Mouse (Mus musculus) fat pad, adult 2 months (tissue): Measurements from ENCODE around the gene Cyp46a1.

Source experiments
- DNase-seq: peaks from one replicate; pipeline ENCODE4 v3.0.0-alpha.2; 2011; ENCODE audit warnings: low read depth, low spot score; ENCODE audit errors: extremely low read depth

Gene Cyp46a1

DNA sequence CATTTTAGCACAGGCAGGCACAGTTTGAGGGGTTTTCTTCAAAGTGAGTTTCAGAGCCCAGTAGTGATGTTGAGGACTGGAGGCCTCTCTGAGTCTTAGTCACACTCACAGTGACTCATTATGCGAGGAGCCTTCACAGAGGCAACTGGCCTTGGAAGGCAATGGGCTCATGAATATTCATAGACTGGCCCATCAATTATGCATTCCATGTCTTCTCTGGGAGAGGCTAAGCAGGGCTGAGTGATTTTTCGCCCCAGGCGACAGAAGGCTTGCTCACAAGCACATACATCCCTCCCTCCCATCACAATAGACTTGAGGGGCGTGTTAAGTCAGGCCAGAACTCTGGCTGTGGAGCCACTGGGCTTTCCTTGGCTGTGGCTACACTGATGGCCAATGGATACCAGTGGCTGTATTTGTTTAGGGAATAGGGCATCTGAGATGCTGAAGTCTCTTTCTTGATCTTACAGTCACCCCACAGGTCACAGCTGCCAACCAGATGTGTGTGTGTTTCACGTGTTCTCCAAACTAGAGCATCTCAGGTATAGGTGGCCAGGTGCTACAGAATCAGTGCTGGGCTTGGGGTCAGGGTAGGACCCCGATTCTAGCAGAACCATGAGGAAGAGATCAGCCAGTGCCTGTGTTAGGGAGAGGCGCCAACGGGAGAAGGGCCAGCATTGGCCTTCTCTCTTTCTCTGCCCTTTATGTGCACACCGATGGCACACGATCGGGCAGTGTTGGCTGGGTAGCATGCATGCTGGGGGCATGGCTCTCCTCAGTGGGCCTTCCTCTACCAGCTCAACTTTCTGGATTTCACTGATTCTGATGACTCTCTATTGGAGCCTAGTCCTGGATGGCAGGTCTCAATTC lies 62.1 kb downstream of the Cyp46a1 start:
- no peak for DNase-seq

DNA sequence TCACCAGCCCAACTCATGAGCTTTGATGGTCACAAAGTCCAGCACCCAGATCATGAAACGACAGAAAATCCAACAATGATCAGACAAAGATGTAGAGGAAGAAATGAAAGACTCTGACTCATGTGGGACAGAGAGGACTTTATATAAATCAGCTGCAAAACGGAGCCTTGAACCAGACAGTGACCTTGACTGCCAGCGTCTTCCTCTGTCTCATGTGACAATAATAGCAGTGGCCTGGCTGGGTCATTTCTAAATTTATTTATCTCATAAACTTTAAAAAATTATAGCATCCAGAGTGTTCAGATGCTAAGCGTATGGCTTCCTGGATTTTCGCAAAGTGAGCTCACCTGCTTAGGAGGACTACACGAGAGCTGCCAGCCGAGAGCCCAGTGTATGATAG lies 64.5 kb downstream of the Cyp46a1 start:
- DNase-seq: no peak

DNA sequence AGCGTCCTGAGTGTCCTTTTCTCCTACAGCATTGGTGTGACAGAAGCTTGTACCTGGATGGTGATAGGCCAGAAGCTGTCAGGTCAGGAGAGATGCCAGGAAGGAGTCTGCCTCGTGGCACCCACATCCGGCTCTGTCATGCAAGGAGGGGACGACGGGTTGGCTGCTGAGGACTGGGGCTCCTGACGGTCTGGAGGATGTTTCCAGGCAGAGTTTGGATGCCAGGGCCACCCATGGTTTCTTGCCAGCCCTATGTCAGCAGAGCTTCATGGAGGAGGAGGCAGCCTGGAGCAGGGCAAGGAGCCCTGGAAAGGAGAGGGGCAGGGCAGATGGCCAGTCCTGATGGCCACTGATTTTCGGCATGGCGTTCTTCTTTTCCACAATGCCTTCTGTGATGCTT lies 65.0 kb downstream of the Cyp46a1 start:
- DNase-seq: no peak

GRCm38 (mm10) chr12:108400951-108401350 lies 66.8 kb downstream of the Cyp46a1 start:
- no peak for DNase-seq

GRCm38 (mm10) chr12:108403957-108404356 lies 69.8 kb downstream of the Cyp46a1 start:
- DNase-seq: no peak

- no peak for DNase-seq
Measured at GRCm38 (mm10) chr12:108409100-108409499, 74.9 kb downstream of the Cyp46a1 start.

DNA sequence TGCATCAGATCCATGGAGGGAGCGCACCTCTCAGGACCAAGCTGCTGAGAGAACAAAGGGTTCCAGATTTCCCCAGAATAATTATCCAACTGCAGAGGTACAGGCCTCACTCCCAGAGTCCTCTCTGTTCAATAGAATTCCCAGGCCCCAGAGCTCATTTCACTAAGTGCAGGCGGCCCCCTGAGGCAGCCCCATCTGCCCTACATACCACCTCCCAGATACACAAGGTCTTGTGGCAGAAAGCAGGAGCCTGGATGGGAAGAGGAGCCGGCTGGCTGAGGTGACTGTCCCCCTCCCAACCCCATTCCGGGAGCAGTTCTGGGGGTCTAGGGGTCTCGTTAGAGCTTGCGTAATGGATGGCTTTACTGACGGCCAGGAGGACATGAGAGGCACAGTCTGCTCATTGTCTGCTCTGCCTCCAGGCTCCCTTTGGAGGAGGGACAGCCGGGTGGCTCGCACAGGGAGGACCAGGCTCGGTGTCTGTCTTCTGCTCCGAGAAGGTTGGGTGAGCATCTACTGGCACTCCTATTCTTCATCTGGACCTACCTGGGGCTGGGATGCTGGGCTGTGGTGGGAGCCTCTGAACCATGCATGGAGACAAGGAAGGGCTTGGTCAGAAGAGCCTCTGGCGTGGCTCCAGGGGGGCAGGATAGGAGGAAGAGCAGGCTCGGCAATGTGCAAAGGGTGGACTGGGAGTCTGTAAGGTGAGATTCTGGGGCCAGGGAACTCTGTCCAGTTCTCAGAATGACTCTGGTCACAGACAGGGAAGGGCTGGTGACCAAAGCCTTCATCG lies 76.4 kb downstream of the Cyp46a1 start:
- no peak for DNase-seq
